Mouse (Mus musculus) MEL (cell line): ENCODE data around the gene Zfp609. TPM values are rescaled to one million over a fixed set of nuclear protein-coding genes. Genes with fewer than 3 reads are reported as not detected.
A peak's percentile ranks its signal among the peaks of the same experiment; 100 is the strongest.

Experiments
- DNase-seq: peaks from one replicate; pipeline ENCODE4 v3.0.0; 2011; ENCODE audit warnings: low read depth, low spot score
- H3K27ac ChIP-seq: 2 replicates; pipeline ENCODE4 v1.5.1; 2012; ENCODE audit warnings: low read depth, mild to moderate bottlenecking, control low read depth, low read length, moderate library complexity; ENCODE audit not compliant: control insufficient read depth
- H3K27me3 ChIP-seq, 2 experiments: fragments of 150-350 bp in 1 of 2; sonication (generic) in 1 of 2; 2 replicates each; pipeline ENCODE4 v1.6.1; 2012; ENCODE audit warnings: low read length in 2 of 2, mild to moderate bottlenecking in 2 of 2, improper control_type of control experiment in 1 of 2, moderate library complexity in 1 of 2; ENCODE audit not compliant: insufficient read depth in 2 of 2, control insufficient read depth in 1 of 2
- H3K36me3 ChIP-seq, 2 experiments: 2 replicates each; pipeline ENCODE4 v1.6.1; 2012 to 2014; ENCODE audit warnings: low read length in 2 of 2, improper control_type of control experiment in 1 of 2, inconsistent platforms in 1 of 2, mild to moderate bottlenecking in 1 of 2; ENCODE audit not compliant: insufficient read depth in 2 of 2, control insufficient read depth in 1 of 2
- H3K4me1 ChIP-seq, 2 experiments: fragments of 150-350 bp in 1 of 2; sonication (generic) in 1 of 2; 2 replicates each; pipeline ENCODE4 v1.6.1; 2012; ENCODE audit warnings: low read length in 2 of 2, improper control_type of control experiment in 1 of 2, mild to moderate bottlenecking in 1 of 2; ENCODE audit not compliant: insufficient read depth in 2 of 2, control insufficient read depth in 1 of 2
- H3K4me3 ChIP-seq, 2 experiments: fragments of 150-350 bp in 1 of 2; sonication (generic) in 1 of 2; 2 replicates each; pipeline ENCODE4 v1.5.1; 2012; ENCODE audit warnings: low read depth in 2 of 2, low read length in 2 of 2, mild to moderate bottlenecking in 2 of 2, moderate library complexity in 2 of 2, control low read depth in 1 of 2, improper control_type of control experiment in 1 of 2; ENCODE audit not compliant: control insufficient read depth in 1 of 2, insufficient read depth in 1 of 2
- H3K79me2 ChIP-seq: 2 replicates; pipeline ENCODE4 v1.6.1; 2012; ENCODE audit warnings: mild to moderate bottlenecking, low read length, moderate library complexity; ENCODE audit not compliant: control insufficient read depth, poor library complexity, insufficient read depth
- H3K9ac ChIP-seq: 2 replicates; pipeline ENCODE4 v1.6.1; 2012; ENCODE audit warnings: low read depth, mild to moderate bottlenecking, control low read depth, low read length, moderate library complexity; ENCODE audit not compliant: control insufficient read depth, poor library complexity, severe bottlenecking
- H3K9me3 ChIP-seq: fragments of 150-350 bp; sonication (generic); replicated peaks from 2 replicates; pipeline ENCODE4 v1.6.1; 2012; ENCODE audit warnings: mild to moderate bottlenecking, low read length, improper control_type of control experiment, moderate library complexity; ENCODE audit not compliant: insufficient read depth
- BHLHE40 ChIP-seq: IDR thresholded peaks from 2 replicates; pipeline ENCODE4 v1.6.1; 2012; ENCODE audit warnings: low read depth, mild to moderate bottlenecking, inconsistent platforms, low read length, improper control_type of control experiment, borderline replicate concordance
- CHD2 ChIP-seq: IDR thresholded peaks from 2 replicates; pipeline ENCODE4 v1.6.1; 2011; ENCODE audit warnings: low read length, improper control_type of control experiment
- CTCF ChIP-seq, 3 experiments: IDR thresholded peaks in 2 of 3; conservative IDR thresholded peaks in 1 of 3; 2 replicates each; pipeline ENCODE4 v1.5.1; 2011 to 2012; ENCODE audit warnings: low read length in 3 of 3, low read depth in 2 of 3, mild to moderate bottlenecking in 2 of 3, improper control_type of control experiment in 1 of 3, inconsistent platforms in 1 of 3, mixed read lengths in 1 of 3, moderate library complexity in 1 of 3; ENCODE audit not compliant: control insufficient read depth in 1 of 3, insufficient read depth in 1 of 3, poor library complexity in 1 of 3, severe bottlenecking in 1 of 3
- ELF1 ChIP-seq: IDR thresholded peaks from 2 replicates; pipeline ENCODE4 v1.6.1; 2014; ENCODE audit warnings: low read depth, mild to moderate bottlenecking, inconsistent platforms, low read length, improper control_type of control experiment, moderate library complexity
- ETS1 ChIP-seq: IDR thresholded peaks from 2 replicates; pipeline ENCODE4 v1.6.1; 2012; ENCODE audit warnings: low read depth, mild to moderate bottlenecking, inconsistent platforms, low read length, improper control_type of control experiment, moderate library complexity
- GATA1 ChIP-seq: IDR thresholded peaks from 2 replicates; pipeline ENCODE4 v1.6.1; 2011; ENCODE audit warnings: low read depth, low read length, improper control_type of control experiment
- HCFC1 ChIP-seq: IDR thresholded peaks from 2 replicates; pipeline ENCODE4 v1.6.1; 2012; ENCODE audit warnings: low read depth, mild to moderate bottlenecking, inconsistent platforms, low read length, improper control_type of control experiment, moderate library complexity
- JUND ChIP-seq: IDR thresholded peaks from 2 replicates; pipeline ENCODE4 v1.6.1; 2011; ENCODE audit warnings: low read depth, mild to moderate bottlenecking, improper control_type of control experiment, low read length
- KAT2A ChIP-seq: conservative IDR thresholded peaks from 2 replicates; pipeline ENCODE4 v1.6.1; 2012; ENCODE audit warnings: low read depth, low read length, improper control_type of control experiment, inconsistent platforms
- MEF2A ChIP-seq: IDR thresholded peaks from 2 replicates; pipeline ENCODE4 v1.6.1; 2014; ENCODE audit warnings: low read depth, mild to moderate bottlenecking, inconsistent platforms, low read length, improper control_type of control experiment; ENCODE audit not compliant: poor library complexity, insufficient replicate concordance, severe bottlenecking; ENCODE audit errors: extremely low read depth
- MXI1 ChIP-seq: IDR thresholded peaks from 2 replicates; pipeline ENCODE4 v1.6.1; 2011; ENCODE audit warnings: mild to moderate bottlenecking, low read depth, low read length, improper control_type of control experiment
- MYC ChIP-seq: IDR thresholded peaks from 2 replicates; pipeline ENCODE4 v1.6.1; 2011; ENCODE audit warnings: low read depth, mild to moderate bottlenecking, low read length, improper control_type of control experiment, moderate library complexity
- NELFE ChIP-seq: IDR thresholded peaks from 2 replicates; pipeline ENCODE4 v1.6.1; 2011; ENCODE audit warnings: low read depth, low read length, improper control_type of control experiment
- NRF1 ChIP-seq: IDR thresholded peaks from 2 replicates; pipeline ENCODE4 v1.6.1; 2014; ENCODE audit warnings: low read depth, mild to moderate bottlenecking, inconsistent platforms, low read length, improper control_type of control experiment, moderate library complexity; ENCODE audit not compliant: poor library complexity, insufficient read depth, severe bottlenecking
- POLR2AphosphoS2 ChIP-seq: IDR thresholded peaks from 2 replicates; pipeline ENCODE4 v1.6.1; 2011; ENCODE audit warnings: low read length, improper control_type of control experiment
- RAD21 ChIP-seq: IDR thresholded peaks from 2 replicates; pipeline ENCODE4 v1.6.1; 2011; ENCODE audit warnings: mild to moderate bottlenecking, low read depth, low read length, improper control_type of control experiment
- TAL1 ChIP-seq: IDR thresholded peaks from 2 replicates; pipeline ENCODE4 v1.6.1; 2012; ENCODE audit warnings: mild to moderate bottlenecking, inconsistent platforms, low read length, moderate library complexity, mixed read lengths
- TBP ChIP-seq: IDR thresholded peaks from 2 replicates; pipeline ENCODE4 v1.8.0; 2011; ENCODE audit warnings: low read depth, low read length, improper control_type of control experiment
- TCF12 ChIP-seq: IDR thresholded peaks from 2 replicates; pipeline ENCODE4 v1.6.1; 2014; ENCODE audit warnings: low read depth, mild to moderate bottlenecking, inconsistent platforms, low read length, improper control_type of control experiment, moderate library complexity
- UBTF ChIP-seq: IDR thresholded peaks from 2 replicates; pipeline ENCODE4 v1.6.1; 2012; ENCODE audit warnings: low read depth, mild to moderate bottlenecking, inconsistent platforms, low read length, improper control_type of control experiment, moderate library complexity, borderline replicate concordance; ENCODE audit not compliant: insufficient read depth
- USF1 ChIP-seq: IDR thresholded peaks from 2 replicates; pipeline ENCODE4 v1.6.1; 2014; ENCODE audit warnings: low read depth, mild to moderate bottlenecking, inconsistent platforms, low read length, improper control_type of control experiment, moderate library complexity
- USF2 ChIP-seq, 2 experiments: IDR thresholded peaks; 2 replicates each; pipeline ENCODE4 v1.6.1; 2011 to 2012; ENCODE audit warnings: improper control_type of control experiment in 2 of 2, low read length in 2 of 2, borderline replicate concordance in 1 of 2, inconsistent platforms in 1 of 2, low read depth in 1 of 2, mild to moderate bottlenecking in 1 of 2; ENCODE audit not compliant: insufficient read depth in 1 of 2
- ZKSCAN1 ChIP-seq: IDR thresholded peaks from 2 replicates; pipeline ENCODE4 v1.6.1; 2012; ENCODE audit warnings: low read depth, mild to moderate bottlenecking, inconsistent platforms, low read length, improper control_type of control experiment, moderate library complexity
- ZMIZ1 ChIP-seq: IDR thresholded peaks from 2 replicates; pipeline ENCODE4 v1.6.1; 2012; ENCODE audit warnings: low read depth, mild to moderate bottlenecking, inconsistent platforms, low read length, improper control_type of control experiment, moderate library complexity
- polyA plus RNA-seq, 2 experiments: library from polyadenylated mRNA; stranded (reverse) in 1 of 2; unstranded in 1 of 2; fragments of >175 nt in 1 of 2; fragments of >200 nt in 1 of 2; gene quantifications; 2 replicates each; pipeline versions ENCODE4 v1.2.1 to v1.2.4; 2012; ENCODE audit warnings: low replicate concordance in 2 of 2, low read depth in 1 of 2; ENCODE audit not compliant: insufficient read length in 2 of 2, insufficient read depth in 1 of 2, missing spikeins in 1 of 2
- total RNA-seq: library from RNA; depleted of rRNA; stranded (reverse); fragments of 300-350 nt; gene quantifications from 2 replicates; pipeline ENCODE4 v1.2.3, GENCODE M21; 2012

The Zfp609 gene
- total and polyA plus RNA-seq, 3 experiments, result 2.9 to 26.5 TPM; not detected in 1

DNA sequence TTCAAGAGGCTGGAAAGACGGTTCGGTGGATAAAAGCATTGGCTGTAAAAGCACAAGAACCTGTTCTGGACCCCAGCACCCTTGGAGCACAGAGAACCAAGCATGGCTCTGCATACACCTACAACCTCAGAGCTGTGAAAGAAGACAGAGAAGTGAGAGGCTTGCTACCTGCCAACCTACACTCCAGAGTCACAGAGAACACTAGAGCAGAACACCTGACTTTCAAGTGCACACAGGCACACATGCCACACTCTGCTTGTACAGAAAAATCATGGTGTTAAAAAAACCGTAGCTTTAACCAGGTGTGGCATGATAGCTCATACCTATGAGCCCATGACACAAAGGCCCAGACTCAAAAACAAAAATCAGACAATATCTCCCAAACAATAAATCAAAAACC lies 37.6 kb downstream of the Zfp609 start:
- no peak for TF ChIP-seq ZMIZ1
- TF ChIP-seq RAD21, result no peak
- no peak for TF ChIP-seq USF1
- no peak for TF ChIP-seq MEF2A
- no peak for TF ChIP-seq JUND
- TF ChIP-seq HCFC1, result no peak
- no peak for TF ChIP-seq NELFE
- TF ChIP-seq CTCF (IDR thresholded peaks at IDR 0.05 in 2 of 3, conservative IDR thresholded peaks at IDR 0.05 in 1 of 3; ENCODE audit: control insufficient read depth in 1 of 3, insufficient read depth in 1 of 3, low read depth in 2 of 3, low read length in 3 of 3, poor library complexity in 1 of 3, severe bottlenecking in 1 of 3), result no peak
- TF ChIP-seq MYC, result no peak
- no peak for TF ChIP-seq ETS1
- H3K27me3 ChIP-seq, result no peaks in the 10 kb centered on the region
- H3K4me3 ChIP-seq, result no peak overlapping the region
- H3K4me1 ChIP-seq, result peaks cover 16 to 26% of the 10 kb centered on the region in 2 experiments
- no peaks in the 10 kb centered on the region for H3K9me3 ChIP-seq
- H3K27ac ChIP-seq, result no peak overlapping the region
- peaks cover 16% of the 10 kb centered on the region for H3K79me2 ChIP-seq
- peaks cover 0 to 31% of the 10 kb centered on the region in 2 experiments; a peak in 3 of 4 replicates for H3K36me3 ChIP-seq
- no peak for DNase-seq
- H3K9ac ChIP-seq, result no peak overlapping the region

- H3K9me3 ChIP-seq, result no peaks in the 10 kb centered on the region
- peaks cover 16 to 26% of the 10 kb centered on the region in 2 experiments for H3K4me1 ChIP-seq
- H3K36me3 ChIP-seq, result peaks cover 0 to 31% of the 10 kb centered on the region in 2 experiments; a peak in 3 of 4 replicates
- no peaks in the 10 kb centered on the region for H3K27me3 ChIP-seq
- H3K79me2 ChIP-seq, result peaks cover 20% of the 10 kb centered on the region
- H3K27ac ChIP-seq, result no peak overlapping the region
- DNase-seq, result no peak
- TF ChIP-seq ELF1, result no peak
- H3K4me3 ChIP-seq, result no peak overlapping the region
- no peak overlapping the region for H3K9ac ChIP-seq
Measured at GRCm38 (mm10) chr9:65788556-65788955, 38.8 kb downstream of the Zfp609 start.

DNA sequence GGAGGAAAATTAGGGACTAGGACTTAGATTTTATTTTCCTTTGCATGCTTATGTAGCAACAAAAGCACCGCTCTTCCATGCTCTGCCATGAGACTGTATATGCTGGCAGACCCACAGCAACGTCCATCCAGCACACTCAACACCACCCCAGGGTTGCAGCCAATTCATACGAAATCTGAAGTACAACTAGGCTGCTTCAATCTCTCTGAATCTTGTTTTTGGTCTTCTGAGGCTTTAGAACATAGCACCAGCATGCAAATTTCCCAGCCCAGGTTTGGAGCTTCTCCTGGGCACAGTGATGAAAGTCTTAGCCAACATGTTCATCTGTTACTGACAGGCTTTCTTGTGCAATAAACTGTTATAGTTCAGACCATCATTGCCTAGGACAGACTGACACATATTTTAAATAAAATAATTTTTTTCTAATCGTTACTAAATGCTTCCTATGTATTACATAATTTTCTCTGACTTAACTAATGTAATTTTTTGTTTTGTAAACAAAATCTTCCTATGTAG lies 39.5 kb downstream of the Zfp609 start:
- Histone ChIP-seq H3K36me3 (peaks cover 0 to 31% of the 10 kb centered on the region in 2 experiments; a peak in 3 of 4 replicates), H3K27me3 (no peaks in the 10 kb centered on the region), H3K79me2 (peaks cover 20% of the 10 kb centered on the region), H3K9ac (no peak overlapping the region), H3K4me1 (peaks cover 16 to 26% of the 10 kb centered on the region in 2 experiments), H3K4me3 (no peak overlapping the region), H3K27ac (peak overlapping the region; percentile 23; the same call in 1 of the 2 replicates), H3K9me3 (no peaks in the 10 kb centered on the region)
- DNase-seq, result no peak
- TF ChIP-seq NRF1, result no peak
- TF ChIP-seq TBP, result no peak
- TF ChIP-seq POLR2AphosphoS2, result no peak
- no peak for TF ChIP-seq UBTF
- no peak for TF ChIP-seq CHD2
- no peak for TF ChIP-seq USF2 (IDR thresholded peaks at IDR 0.05; ENCODE audit: borderline replicate concordance in 1 of 2, insufficient read depth in 1 of 2, low read depth in 1 of 2, low read length in 2 of 2)
- no peak for TF ChIP-seq MXI1
- no peak for TF ChIP-seq MEF2A
- TF ChIP-seq CTCF (IDR thresholded peaks at IDR 0.05 in 2 of 3, conservative IDR thresholded peaks at IDR 0.05 in 1 of 3; ENCODE audit: control insufficient read depth in 1 of 3, insufficient read depth in 1 of 3, low read depth in 2 of 3, low read length in 3 of 3, poor library complexity in 1 of 3, severe bottlenecking in 1 of 3), result no peak
- TF ChIP-seq BHLHE40, result no peak
- TF ChIP-seq ETS1, result no peak
- no peak for TF ChIP-seq TAL1
- TF ChIP-seq KAT2A, result no peak
- no peak for TF ChIP-seq GATA1
- no peak for TF ChIP-seq ZMIZ1
- no peak for TF ChIP-seq TCF12
- no peak for TF ChIP-seq ZKSCAN1
- TF ChIP-seq USF1, result no peak
